Mouse (Mus musculus): ENCODE data around the gene Nek7. TPM values are rescaled to one million over a fixed set of nuclear protein-coding genes. Genes with fewer than 3 reads are reported as not detected.

Gene Nek7
- polyA plus RNA-seq, 1 experiment = 30.6 TPM

DNA sequence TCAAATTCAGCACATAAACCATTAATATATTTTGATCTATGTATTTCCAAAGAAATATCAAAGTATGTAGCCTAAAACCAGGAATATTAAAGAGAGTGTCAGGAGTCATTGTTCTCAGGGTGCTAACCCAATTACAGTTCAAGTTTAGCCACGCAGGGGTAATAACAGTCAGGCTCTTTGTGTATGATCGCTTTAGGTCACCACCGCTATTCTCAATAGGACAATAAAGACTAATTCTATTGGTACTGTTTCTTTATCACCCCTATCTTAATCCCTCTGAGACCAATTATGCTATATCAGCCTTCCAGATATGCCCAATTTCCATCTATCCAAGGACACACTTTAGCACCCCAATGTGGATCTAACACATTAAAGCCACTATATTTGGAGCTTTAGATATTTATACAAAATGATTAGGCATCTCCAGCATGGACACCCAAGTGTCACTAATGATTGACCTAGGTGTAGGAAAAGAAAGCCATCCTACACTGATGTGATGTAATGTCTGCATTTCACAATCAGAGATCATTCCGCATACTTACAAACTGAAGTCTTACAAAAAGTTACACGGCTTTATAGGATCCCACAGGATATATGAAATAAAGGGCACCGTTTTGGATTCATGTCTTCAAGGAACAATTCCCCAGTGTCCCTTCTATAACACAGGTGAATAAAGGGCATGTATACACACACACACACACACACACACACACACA lies 128.4 kb downstream of the Nek7 start:
- no peaks in the 10 kb centered on the region for H3K4me1 ChIP-seq (ENCODE audit: control insufficient read depth, insufficient read depth, low read length)
- no peaks in the 10 kb centered on the region for H3K36me3 ChIP-seq (ENCODE audit: control insufficient read depth, insufficient read depth, low read length, poor library complexity, severe bottlenecking)
- no peaks in the 10 kb centered on the region for H3K27me3 ChIP-seq (ENCODE audit: control insufficient read depth, insufficient read depth, low read length, poor library complexity, severe bottlenecking)
- no peak overlapping the region for H3K9ac ChIP-seq (ENCODE audit: low read depth, poor library complexity, severe bottlenecking)
- no peaks in the 10 kb centered on the region for H3K9me3 ChIP-seq (replicated peaks; ENCODE audit: control insufficient read depth, insufficient read depth, low read length, poor library complexity, severe bottlenecking)
- no peak for TF ChIP-seq CTCF (IDR thresholded peaks at IDR 0.05; ENCODE audit: low read depth, low read length)
- TF ChIP-seq POLR2A (IDR thresholded peaks at IDR 0.05; ENCODE audit: insufficient read depth, low read length) = no peak
- no peak for TF ChIP-seq EP300 (IDR thresholded peaks at IDR 0.05; ENCODE audit: insufficient read depth, low read depth, low read length)
- H3K4me3 ChIP-seq (ENCODE audit: low read depth, low read length) = no peak overlapping the region
- no peak overlapping the region for H3K27ac ChIP-seq (ENCODE audit: insufficient read depth, low read length)

DNA sequence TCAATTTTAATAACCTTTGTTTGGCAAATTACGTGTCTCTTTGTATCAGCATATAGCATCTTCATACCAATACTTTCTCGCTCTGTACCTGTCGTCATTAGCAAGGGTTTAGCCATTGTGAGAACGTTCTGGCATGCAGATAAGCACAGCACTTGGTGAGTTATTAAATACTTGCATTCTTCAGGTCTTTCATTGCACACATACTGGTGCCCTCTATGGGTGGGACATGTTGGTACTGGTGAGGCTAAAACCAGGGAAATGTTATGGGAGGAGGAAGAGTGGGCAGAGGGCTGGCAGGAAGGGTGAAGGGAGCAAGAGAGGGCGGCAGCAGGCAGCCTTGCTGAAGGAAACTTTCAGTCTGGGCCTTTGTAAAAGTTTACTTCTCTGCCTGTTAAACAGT lies 132.4 kb downstream of the Nek7 start:
- H3K4me1 ChIP-seq (ENCODE audit: control insufficient read depth, insufficient read depth, low read length) = no peaks in the 10 kb centered on the region

DNA sequence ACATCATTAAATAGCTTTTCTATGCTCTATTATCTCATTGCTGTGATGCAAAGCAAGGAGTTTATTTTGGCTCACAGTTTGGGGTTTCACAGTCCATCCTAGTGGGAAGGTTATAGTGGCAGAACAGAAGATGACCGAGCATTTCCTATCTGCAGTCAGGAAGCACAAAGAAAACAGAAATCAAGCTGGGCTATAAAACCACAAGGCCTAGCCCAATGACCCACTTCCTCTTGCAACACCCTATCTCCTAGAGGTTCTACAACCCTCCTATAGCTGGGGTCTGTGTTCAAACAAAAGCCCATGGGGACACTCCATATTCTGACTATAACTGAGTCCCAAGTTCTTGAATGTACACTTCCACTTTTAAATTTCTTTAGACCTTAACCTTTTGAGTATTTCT lies 139.2 kb downstream of the Nek7 start:
- peaks cover 3% of the 10 kb centered on the region; the same call in 1 of the 2 replicates for H3K9me3 ChIP-seq (replicated peaks; ENCODE audit: control insufficient read depth, insufficient read depth, low read length, poor library complexity, severe bottlenecking)
- no peaks in the 10 kb centered on the region for H3K27me3 ChIP-seq (ENCODE audit: control insufficient read depth, insufficient read depth, low read length, poor library complexity, severe bottlenecking)
- no peak overlapping the region for H3K27ac ChIP-seq (ENCODE audit: insufficient read depth, low read length)
- no peaks in the 10 kb centered on the region for H3K36me3 ChIP-seq (ENCODE audit: control insufficient read depth, insufficient read depth, low read length, poor library complexity, severe bottlenecking)
- no peaks in the 10 kb centered on the region for H3K4me1 ChIP-seq (ENCODE audit: control insufficient read depth, insufficient read depth, low read length)
- TF ChIP-seq EP300 (IDR thresholded peaks at IDR 0.05; ENCODE audit: insufficient read depth, low read depth, low read length) (no peak), CTCF (IDR thresholded peaks at IDR 0.05; ENCODE audit: low read depth, low read length) (no peak), POLR2A (IDR thresholded peaks at IDR 0.05; ENCODE audit: insufficient read depth, low read length) (no peak)
- no peak overlapping the region for H3K9ac ChIP-seq (ENCODE audit: low read depth, poor library complexity, severe bottlenecking)
- H3K4me3 ChIP-seq (ENCODE audit: low read depth, low read length) = no peak overlapping the region

More for the DNA sequence above, 132.4 kb downstream of the Nek7 start:
- Histone ChIP-seq H3K4me3 (ENCODE audit: low read depth, low read length) (no peak overlapping the region), H3K27ac (ENCODE audit: insufficient read depth, low read length) (no peak overlapping the region), H3K9me3 (replicated peaks; ENCODE audit: control insufficient read depth, insufficient read depth, low read length, poor library complexity, severe bottlenecking) (no peaks in the 10 kb centered on the region), H3K9ac (ENCODE audit: low read depth, poor library complexity, severe bottlenecking) (no peak overlapping the region), H3K27me3 (ENCODE audit: control insufficient read depth, insufficient read depth, low read length, poor library complexity, severe bottlenecking) (no peaks in the 10 kb centered on the region), H3K36me3 (ENCODE audit: control insufficient read depth, insufficient read depth, low read length, poor library complexity, severe bottlenecking) (no peaks in the 10 kb centered on the region)
- TF ChIP-seq POLR2A (IDR thresholded peaks at IDR 0.05; ENCODE audit: insufficient read depth, low read length) (no peak), EP300 (IDR thresholded peaks at IDR 0.05; ENCODE audit: insufficient read depth, low read depth, low read length) (no peak), CTCF (IDR thresholded peaks at IDR 0.05; ENCODE audit: low read depth, low read length) (no peak)

DNA sequence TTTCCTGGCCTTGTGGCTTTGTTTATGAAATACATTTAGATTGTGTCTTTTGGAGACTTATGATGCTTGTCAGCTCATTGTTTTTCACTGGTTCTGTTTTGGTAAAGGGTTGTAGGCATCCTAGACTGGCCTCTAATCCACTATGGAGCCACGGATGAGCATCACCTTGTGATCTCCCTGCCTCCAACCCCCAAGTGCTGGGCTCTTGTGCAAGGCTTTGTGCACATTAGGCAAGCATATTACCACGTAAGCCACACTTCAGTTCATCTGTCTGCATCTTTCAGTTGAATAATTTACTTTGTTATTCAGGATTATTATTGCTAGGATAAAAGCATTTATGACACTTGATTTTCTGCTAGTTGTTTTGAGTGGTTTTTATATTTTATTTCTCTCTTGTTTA lies 154.6 kb downstream of the Nek7 start:
- Histone ChIP-seq H3K4me1 (ENCODE audit: control insufficient read depth, insufficient read depth, low read length) (no peaks in the 10 kb centered on the region), H3K27me3 (ENCODE audit: control insufficient read depth, insufficient read depth, low read length, poor library complexity, severe bottlenecking) (no peaks in the 10 kb centered on the region), H3K9me3 (replicated peaks; ENCODE audit: control insufficient read depth, insufficient read depth, low read length, poor library complexity, severe bottlenecking) (no peaks in the 10 kb centered on the region), H3K9ac (ENCODE audit: low read depth, poor library complexity, severe bottlenecking) (no peak overlapping the region), H3K4me3 (ENCODE audit: low read depth, low read length) (no peak overlapping the region), H3K36me3 (ENCODE audit: control insufficient read depth, insufficient read depth, low read length, poor library complexity, severe bottlenecking) (no peaks in the 10 kb centered on the region), H3K27ac (ENCODE audit: insufficient read depth, low read length) (no peak overlapping the region)
- no peak for TF ChIP-seq EP300 (IDR thresholded peaks at IDR 0.05; ENCODE audit: insufficient read depth, low read depth, low read length)
- no peak for TF ChIP-seq CTCF (IDR thresholded peaks at IDR 0.05; ENCODE audit: low read depth, low read length)
- TF ChIP-seq POLR2A (IDR thresholded peaks at IDR 0.05; ENCODE audit: insufficient read depth, low read length) = no peak

DNA sequence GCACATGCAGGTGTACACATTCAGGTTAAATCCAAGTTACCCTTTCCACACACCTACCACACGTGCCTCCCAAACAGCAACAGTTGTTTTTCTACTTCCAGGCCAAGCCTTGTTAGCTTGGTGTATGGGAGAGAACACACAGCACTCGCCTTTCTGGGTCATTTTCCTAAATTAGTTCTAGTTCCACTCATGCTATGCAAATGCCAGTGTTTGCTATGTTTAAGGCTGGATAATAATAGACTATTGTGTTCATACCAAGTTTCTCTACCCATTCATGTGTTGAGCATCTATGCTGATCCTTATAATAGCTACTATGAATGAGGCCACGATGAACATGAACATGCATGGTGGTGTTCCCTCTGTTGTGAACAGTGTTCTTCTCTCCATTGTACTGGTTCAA lies 158.5 kb downstream of the Nek7 start:
- no peak overlapping the region for H3K9ac ChIP-seq (ENCODE audit: low read depth, poor library complexity, severe bottlenecking)
- H3K27ac ChIP-seq (ENCODE audit: insufficient read depth, low read length) = no peak overlapping the region
- H3K9me3 ChIP-seq (replicated peaks; ENCODE audit: control insufficient read depth, insufficient read depth, low read length, poor library complexity, severe bottlenecking) = no peaks in the 10 kb centered on the region
- H3K4me3 ChIP-seq (ENCODE audit: low read depth, low read length) = no peak overlapping the region
- H3K36me3 ChIP-seq (ENCODE audit: control insufficient read depth, insufficient read depth, low read length, poor library complexity, severe bottlenecking) = no peaks in the 10 kb centered on the region
- no peaks in the 10 kb centered on the region for H3K27me3 ChIP-seq (ENCODE audit: control insufficient read depth, insufficient read depth, low read length, poor library complexity, severe bottlenecking)
- no peaks in the 10 kb centered on the region for H3K4me1 ChIP-seq (ENCODE audit: control insufficient read depth, insufficient read depth, low read length)
- TF ChIP-seq EP300 (IDR thresholded peaks at IDR 0.05; ENCODE audit: insufficient read depth, low read depth, low read length) = no peak
- no peak for TF ChIP-seq CTCF (IDR thresholded peaks at IDR 0.05; ENCODE audit: low read depth, low read length)
- no peak for TF ChIP-seq POLR2A (IDR thresholded peaks at IDR 0.05; ENCODE audit: insufficient read depth, low read length)

DNA sequence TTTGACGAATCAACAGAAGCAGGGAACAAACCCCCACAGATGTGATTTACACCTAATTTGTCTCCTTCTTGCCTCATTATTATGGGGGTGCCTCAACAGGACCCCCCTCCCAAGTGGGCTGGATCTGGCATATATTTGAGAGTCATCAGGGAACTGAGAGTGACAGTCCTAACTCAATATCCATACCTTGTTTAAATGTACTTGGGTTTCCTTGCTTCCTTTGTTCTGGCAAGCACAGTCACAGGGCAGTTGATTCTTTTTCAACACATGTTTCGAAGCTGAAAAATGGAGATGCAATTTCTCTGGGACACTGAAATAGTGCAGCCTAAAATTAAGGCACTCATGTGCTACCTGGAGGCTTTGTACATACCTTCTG lies 170.5 kb downstream of the Nek7 start:
- H3K27ac ChIP-seq (ENCODE audit: insufficient read depth, low read length) = no peak overlapping the region
- H3K9ac ChIP-seq (ENCODE audit: low read depth, poor library complexity, severe bottlenecking) = no peak overlapping the region
- TF ChIP-seq CTCF (IDR thresholded peaks at IDR 0.05; ENCODE audit: low read depth, low read length) = no peak
- TF ChIP-seq POLR2A (IDR thresholded peaks at IDR 0.05; ENCODE audit: insufficient read depth, low read length) = no peak
- TF ChIP-seq EP300 (IDR thresholded peaks at IDR 0.05; ENCODE audit: insufficient read depth, low read depth, low read length) = no peak
- no peak overlapping the region for H3K4me3 ChIP-seq (ENCODE audit: low read depth, low read length)
- H3K36me3 ChIP-seq (ENCODE audit: control insufficient read depth, insufficient read depth, low read length, poor library complexity, severe bottlenecking) = no peaks in the 10 kb centered on the region
- no peaks in the 10 kb centered on the region for H3K4me1 ChIP-seq (ENCODE audit: control insufficient read depth, insufficient read depth, low read length)
- no peaks in the 10 kb centered on the region for H3K27me3 ChIP-seq (ENCODE audit: control insufficient read depth, insufficient read depth, low read length, poor library complexity, severe bottlenecking)
- no peaks in the 10 kb centered on the region for H3K9me3 ChIP-seq (replicated peaks; ENCODE audit: control insufficient read depth, insufficient read depth, low read length, poor library complexity, severe bottlenecking)
